Mouse (Mus musculus) ES-Bruce4 (cell line): ENCODE measurements around the gene Ccdc157.

ENCODE experiments used
- CTCF ChIP-seq: IDR thresholded peaks from one replicate; pipeline ENCODE4 v1.8.1; 2011; ENCODE audit warnings: low read depth, low read length
- EP300 ChIP-seq: IDR thresholded peaks from 2 replicates; pipeline ENCODE4 v1.6.1; 2011; ENCODE audit warnings: low read depth, low read length; ENCODE audit not compliant: insufficient read depth
- POLR2A ChIP-seq: IDR thresholded peaks from one replicate; pipeline ENCODE4 v1.8.1; 2011; ENCODE audit warnings: low read length; ENCODE audit not compliant: insufficient read depth

DNA sequence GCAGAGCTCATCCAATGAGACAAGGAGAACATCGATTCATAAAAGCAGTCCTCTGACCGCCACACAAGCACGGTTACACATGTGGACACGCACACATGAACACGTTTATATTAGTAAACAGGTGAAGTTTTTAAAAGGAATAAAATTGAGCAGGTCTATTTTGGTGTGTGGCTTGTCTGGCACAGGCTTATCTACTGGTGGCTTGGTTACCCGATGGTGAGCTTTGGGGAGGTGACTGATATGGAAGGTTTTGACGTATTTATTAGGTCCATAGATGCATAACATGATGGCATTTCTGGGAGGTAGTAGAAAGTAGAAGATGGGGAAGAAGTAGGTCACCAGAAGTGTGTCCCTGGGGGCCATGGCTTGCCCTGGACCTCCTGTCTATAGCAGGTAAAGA is 6.4 kb downstream of the Ccdc157 start:
- TF ChIP-seq EP300 (no peak), CTCF (no peak), POLR2A (no peak)
